Mouse (Mus musculus): Measurements from ENCODE around the gene Zscan20.
A peak's percentile ranks its signal among the peaks of the same experiment; 100 is the strongest.
"Not testable (repeated sequence)": the region's sequence is repeated elsewhere in the genome, so short reads cannot be mapped to it uniquely, and the experiment has no call there.

Zscan20 gene

GRCm38 (mm10) chr4:128613326-128613725, 3.4 kb upstream of the Zscan20 start:
- peak; percentile 23 to 53 for DNase-seq

DNA sequence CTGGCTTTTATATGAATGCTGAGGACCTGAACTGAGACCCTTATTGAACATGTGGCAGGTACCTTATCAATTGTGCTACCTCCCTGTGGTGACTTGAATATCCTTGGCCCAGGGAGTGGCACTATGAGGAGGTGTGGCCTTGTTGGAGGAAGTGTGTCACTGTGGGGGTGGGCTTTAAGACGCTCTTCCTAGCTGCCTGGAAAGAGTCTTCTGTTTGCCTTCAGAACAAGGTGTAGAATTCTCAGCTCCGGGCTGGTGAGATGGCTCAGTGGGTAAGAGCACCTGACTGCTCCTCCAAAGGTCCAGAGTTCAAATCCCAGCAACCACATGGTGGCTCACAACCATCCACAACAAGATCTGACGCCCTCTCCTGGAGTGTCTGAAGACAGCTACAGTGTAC, 1.8 kb upstream of the Zscan20 start:
- peak in 1 of 2 experiments; percentile 7 for DNase-seq

DNA sequence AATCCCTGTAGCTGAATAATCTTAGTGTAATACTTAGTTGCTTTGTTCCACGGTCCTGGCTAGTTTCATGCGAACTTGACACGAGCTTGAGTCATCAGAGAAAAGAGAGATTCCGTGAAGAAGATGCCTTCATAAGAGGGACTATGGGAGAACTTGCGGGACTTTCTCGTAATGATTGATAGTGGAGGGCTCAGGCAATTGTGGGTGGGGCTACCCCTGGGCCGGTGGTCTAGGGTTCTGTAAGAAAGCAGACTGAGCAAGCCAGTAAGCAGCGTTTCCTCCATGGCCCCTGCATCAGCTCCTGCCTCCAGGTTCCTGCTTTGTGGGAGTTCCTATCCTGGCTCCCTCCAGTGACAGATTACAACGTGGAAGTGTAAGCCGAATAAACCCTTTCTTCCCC, 808 bp upstream of the Zscan20 start:
- peak in 1 of 2 experiments; percentile 22 for DNase-seq

- DNase-seq: peak in 1 of 2 experiments; percentile 15
These were observed 498 bp downstream of the Zscan20 start for GRCm38 (mm10) chr4:128609276-128609924.

DNA sequence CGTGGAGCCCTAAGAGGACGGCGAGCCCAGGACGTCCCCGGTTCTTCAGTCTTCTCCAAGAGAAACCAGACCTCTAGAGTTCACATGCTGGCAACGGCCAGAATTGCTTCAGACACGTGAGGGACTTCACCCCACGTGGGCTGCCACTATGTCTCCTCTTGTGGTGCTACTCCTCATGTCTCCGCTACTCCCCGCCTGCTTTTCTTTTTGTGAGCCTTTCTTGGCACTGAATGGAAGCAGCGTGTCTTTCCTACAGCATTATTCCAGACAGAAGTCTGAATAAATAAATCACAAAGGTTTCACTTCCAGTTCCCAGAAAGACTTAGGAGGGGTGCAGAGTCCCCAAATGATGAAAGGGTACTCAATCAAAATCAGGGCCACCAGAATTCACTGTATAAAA, 2.2 kb downstream of the Zscan20 start:
- DNase-seq: no peak

- DNase-seq: no peak
These were observed 3.3 kb downstream of the Zscan20 start for GRCm38 (mm10) chr4:128606586-128606985.

DNA sequence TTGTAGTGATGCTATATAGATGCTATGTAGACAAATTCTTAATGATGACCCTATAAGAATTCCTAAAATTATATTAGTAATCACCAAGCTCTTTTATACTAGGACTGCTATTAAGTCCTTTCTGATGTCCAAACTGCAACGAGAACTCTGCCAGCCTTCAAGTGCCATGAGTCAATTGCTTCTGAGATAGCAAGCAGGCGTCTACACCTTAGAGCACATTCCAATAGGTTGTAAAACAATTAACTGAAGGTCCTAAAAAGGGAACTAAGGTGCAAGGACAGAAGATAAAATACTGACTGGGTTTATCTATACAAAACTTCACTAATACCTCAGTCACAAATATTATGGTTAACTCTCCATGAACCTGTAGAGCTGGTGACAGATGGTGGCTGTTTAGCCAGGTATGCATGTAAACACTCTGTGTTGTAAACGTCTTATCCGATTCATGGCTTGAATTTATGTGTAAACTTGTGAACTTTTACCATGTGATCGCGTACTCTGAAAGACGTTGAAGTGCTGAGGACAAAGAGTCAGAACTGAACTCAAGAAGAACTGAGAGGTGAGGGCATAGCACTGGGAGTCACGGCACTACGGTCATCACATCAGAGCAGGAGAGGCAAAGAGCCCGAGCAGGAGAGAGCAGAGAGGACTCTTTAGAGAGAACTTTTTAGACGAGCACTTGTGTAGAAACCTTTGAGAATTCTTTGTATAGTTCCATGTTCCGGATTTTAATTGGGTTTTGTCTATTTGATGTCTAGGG, 11.9 kb downstream of the Zscan20 start:
- no peak for DNase-seq

DNA sequence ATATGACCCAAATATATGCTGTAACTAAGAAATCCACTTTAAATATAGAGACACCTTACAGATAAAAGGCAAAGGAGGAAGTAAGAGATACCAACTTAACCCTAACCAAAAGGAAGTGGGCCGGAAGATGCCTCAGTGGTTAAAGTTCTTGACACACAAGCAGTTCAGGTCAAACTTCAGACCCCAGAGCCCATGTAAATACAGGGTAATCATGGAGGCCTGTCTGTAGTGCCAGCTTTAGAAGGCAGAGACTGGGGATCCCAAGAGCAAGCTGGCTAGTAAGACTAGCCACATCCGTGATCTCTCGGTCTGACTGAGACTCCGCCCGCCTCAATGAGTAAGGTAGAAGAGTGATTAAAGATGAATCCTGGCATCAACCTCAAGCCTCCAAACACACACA, 15.8 kb downstream of the Zscan20 start:
- DNase-seq: no peak

DNA sequence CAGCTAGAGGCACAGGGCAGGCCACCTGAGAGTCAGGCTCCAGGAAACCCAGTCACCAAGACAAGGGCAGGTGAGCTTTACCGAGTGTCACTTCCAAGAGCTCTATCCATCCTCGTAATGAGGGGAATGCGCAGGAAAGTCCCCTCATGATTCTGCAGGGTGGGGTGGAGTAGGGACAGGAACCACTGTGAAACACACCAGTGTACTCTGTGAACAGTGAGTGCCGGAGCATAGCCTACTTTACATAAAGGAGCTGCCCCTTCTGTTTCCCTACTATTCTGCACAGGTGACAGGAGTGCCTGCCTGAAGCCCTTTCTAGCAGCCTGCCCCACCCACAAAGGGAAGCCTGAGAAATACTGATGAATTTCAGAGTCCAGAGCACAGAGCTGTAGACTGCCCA, 16.6 kb downstream of the Zscan20 start:
- DNase-seq: no peak

DNA sequence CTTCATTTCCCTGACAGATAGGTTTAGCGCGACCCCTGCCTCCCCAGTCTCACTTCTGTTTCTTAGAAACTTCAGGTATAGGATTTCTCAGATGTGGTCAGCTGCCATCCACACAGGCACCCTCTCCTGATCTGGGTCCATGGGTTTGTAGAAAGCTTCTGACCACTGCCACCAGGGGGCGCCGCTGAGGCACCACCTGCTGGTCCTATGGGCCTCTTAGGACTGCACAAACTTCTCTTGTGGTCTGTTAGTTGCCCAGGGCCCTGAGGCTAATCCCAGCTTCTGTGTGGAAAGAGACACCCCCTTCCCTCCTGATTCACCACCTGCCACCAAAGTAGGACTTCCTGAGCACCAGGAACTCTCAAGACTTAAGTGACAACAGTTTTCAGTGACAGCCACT, 30.7 kb downstream of the Zscan20 start:
- peak in 1 of 2 experiments; percentile 30 for DNase-seq

- DNase-seq: peak; percentile 25 to 42
These were observed 34.1 kb downstream of the Zscan20 start for GRCm38 (mm10) chr4:128575811-128576210.

DNA sequence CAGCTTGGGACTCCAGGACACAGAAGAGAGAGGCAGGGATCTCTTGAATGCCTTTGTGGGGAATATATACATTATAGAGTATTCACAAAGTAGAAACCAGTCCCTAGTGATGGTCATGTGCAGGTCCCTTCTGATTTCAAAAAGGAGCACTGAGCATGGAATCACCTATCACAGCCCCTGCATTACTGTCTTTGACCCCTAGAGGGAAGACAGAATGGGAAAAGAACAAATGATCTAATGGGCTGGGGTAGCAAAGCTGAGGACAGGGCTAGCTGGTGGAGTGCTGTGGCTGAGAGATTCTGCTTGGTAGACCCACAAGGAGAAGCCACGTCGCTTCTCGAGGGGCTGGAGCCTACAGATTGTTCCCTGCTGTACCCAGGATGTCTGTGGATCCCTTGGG, 49.6 kb downstream of the Zscan20 start:
- DNase-seq: no peak

DNA sequence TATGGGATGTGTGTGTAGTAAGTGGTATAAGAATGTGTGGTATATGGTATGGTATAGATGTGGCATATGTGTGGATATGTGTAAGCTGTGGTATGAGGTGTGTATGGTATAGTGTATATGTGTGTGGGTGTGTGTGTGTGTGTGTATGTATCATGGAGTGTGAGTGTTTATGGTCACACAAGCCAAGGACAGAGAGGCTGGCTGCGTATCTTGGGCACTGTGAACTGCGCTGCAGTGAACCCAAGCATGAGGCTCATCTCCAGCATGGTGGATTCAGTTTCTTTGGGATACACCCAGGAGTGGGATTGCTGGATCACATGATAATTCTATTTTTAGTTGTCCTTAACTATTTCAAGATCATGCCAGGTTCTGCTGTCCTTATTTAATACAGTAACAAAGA, 55.7 kb downstream of the Zscan20 start:
- DNase-seq: no peak

DNA sequence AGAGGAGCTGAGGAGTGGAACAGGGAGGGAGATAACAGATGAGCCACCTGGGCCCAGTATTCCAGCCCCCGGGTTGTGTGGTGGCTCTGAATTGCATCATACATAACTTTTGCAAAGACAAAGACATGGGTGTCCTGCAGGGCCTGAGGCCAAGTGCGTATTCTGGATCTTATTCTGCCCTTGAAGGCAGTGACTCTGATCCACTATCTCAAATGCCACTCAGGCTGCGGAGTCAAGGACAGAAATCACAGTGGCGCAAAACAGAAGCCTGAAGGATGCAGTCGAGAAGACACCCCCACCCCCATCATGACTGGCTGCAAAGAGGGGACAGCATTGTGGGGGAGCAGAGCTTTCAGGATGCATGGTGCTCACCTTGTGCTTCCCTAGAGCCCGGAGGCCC, 59.1 kb downstream of the Zscan20 start:
- DNase-seq: no peak

DNA sequence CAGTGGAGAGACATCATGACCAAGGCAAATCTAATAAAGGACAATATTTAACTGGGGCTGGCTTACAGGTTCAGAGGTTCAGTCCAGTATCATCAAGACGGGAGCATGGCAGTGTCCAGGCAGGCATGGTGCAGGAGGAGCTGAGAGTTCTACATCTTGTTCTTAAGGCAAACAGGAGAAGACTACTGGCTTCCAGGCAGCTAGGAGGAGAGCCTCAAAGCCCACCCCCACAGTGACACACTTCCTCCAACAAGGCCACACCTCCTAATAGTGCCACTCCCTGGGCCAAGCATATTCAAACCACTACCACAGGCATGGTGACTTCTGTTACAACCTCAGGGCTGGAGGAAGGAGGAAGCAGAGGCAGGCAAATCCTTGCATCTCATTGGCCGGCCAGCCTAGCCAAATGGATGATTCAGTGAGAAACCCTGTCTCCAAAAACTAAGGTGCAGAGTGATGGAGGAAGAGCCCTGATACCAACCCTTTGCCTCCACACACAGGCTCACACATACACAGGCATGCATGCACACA, 65.9 kb downstream of the Zscan20 start:
- DNase-seq: not testable (repeated sequence)

DNA sequence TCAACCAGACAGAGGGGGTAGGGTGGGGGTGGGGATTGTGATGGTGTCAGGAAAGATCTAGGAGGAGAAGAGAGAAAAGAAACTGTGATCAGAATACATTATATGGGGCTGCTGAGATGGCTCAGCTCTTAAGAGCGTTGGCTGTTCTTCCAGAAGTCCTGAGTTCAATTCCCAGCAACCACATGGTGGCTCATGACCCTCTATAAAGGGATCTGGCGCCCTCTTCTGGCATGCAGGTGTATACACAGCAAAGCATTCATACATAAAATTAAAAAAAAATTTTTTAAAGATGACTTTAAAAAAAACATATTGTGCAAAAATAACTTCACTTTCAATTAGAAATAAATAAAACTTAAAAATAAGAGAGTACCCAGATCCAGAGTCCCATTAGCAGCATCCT, 66.5 kb downstream of the Zscan20 start:
- peak in 1 of 2 experiments; percentile 21 for DNase-seq

All from lung, postnatal 4 days (tissue).